Mouse (Mus musculus): ENCODE measurements around the gene Acly. TPM values are rescaled to one million over a fixed set of nuclear protein-coding genes. Genes with fewer than 3 reads are reported as not detected.

Gene Acly
- polyA plus RNA-seq, 1 experiment from 2014 or later = 394 TPM

- peaks cover 28% of the 10 kb centered on the region for H3K36me3 ChIP-seq (ENCODE audit: control insufficient read depth, insufficient read depth, low read length)
- no peak overlapping the region for H3K27ac ChIP-seq (ENCODE audit: low read depth, low read length)
- H3K9me3 ChIP-seq (ENCODE audit: control insufficient read depth, low read length) = no peaks in the 10 kb centered on the region
- no peak overlapping the region for H3K9ac ChIP-seq (ENCODE audit: low read length)
- no peaks in the 10 kb centered on the region for H3K4me1 ChIP-seq (ENCODE audit: control insufficient read depth, insufficient read depth, low read length)
- ATAC-seq (ENCODE audit: insufficient read depth, low FRiP score, low TSS enrichment) (no peak), DNase-seq (ENCODE audit: low spot score) (no peak)
- no peak overlapping the region for H3K4me3 ChIP-seq (ENCODE audit: low read depth, low read length)
- 91% methylated on average over 1 of the region's 1 CpGs for WGBS
- no peak overlapping the region for H3K4me2 ChIP-seq (ENCODE audit: low read depth)
- H3K27me3 ChIP-seq (ENCODE audit: control insufficient read depth, insufficient read depth, low read length) = no peaks in the 10 kb centered on the region
Observed at GRCm38 (mm10) chr11:100512384-100512783, 15.4 kb downstream of the Acly start.

- no peak overlapping the region for H3K9ac ChIP-seq (ENCODE audit: low read length)
- H3K9me3 ChIP-seq (ENCODE audit: control insufficient read depth, low read length) = no peaks in the 10 kb centered on the region
- no peak overlapping the region for H3K4me3 ChIP-seq (ENCODE audit: low read depth, low read length)
- ATAC-seq (ENCODE audit: insufficient read depth, low FRiP score, low TSS enrichment) (no peak), DNase-seq (ENCODE audit: low spot score) (no peak)
- H3K27me3 ChIP-seq (ENCODE audit: control insufficient read depth, insufficient read depth, low read length) = no peaks in the 10 kb centered on the region
- peaks cover 21% of the 10 kb centered on the region for H3K36me3 ChIP-seq (ENCODE audit: control insufficient read depth, insufficient read depth, low read length)
- H3K27ac ChIP-seq (ENCODE audit: low read depth, low read length) = no peak overlapping the region
- H3K4me2 ChIP-seq (ENCODE audit: low read depth) = no peak overlapping the region
- no peaks in the 10 kb centered on the region for H3K4me1 ChIP-seq (ENCODE audit: control insufficient read depth, insufficient read depth, low read length)
- WGBS = 94% methylated on average over 2 of the region's 2 CpGs
Observed at GRCm38 (mm10) chr11:100510556-100510955, 17.2 kb downstream of the Acly start.

GRCm38 (mm10) chr11:100505997-100506396, 21.8 kb downstream of the Acly start:
- no peak overlapping the region for H3K4me2 ChIP-seq (ENCODE audit: low read depth)
- H3K27me3 ChIP-seq (ENCODE audit: control insufficient read depth, insufficient read depth, low read length) = no peaks in the 10 kb centered on the region
- no peaks in the 10 kb centered on the region for H3K9me3 ChIP-seq (ENCODE audit: control insufficient read depth, low read length)
- WGBS = 96% methylated on average over 8 of the region's 8 CpGs
- no peak for ATAC-seq (ENCODE audit: insufficient read depth, low FRiP score, low TSS enrichment)
- peaks cover 23% of the 10 kb centered on the region for H3K36me3 ChIP-seq (ENCODE audit: control insufficient read depth, insufficient read depth, low read length)
- H3K9ac ChIP-seq (ENCODE audit: low read length) = no peak overlapping the region
- H3K4me3 ChIP-seq (ENCODE audit: low read depth, low read length) = no peak overlapping the region
- H3K27ac ChIP-seq (ENCODE audit: low read depth, low read length) = no peak overlapping the region
- H3K4me1 ChIP-seq (ENCODE audit: control insufficient read depth, insufficient read depth, low read length) = no peaks in the 10 kb centered on the region
- DNase-seq (ENCODE audit: low spot score) = no peak

- Histone ChIP-seq H3K27ac (ENCODE audit: low read depth, low read length) (no peak overlapping the region), H3K4me1 (ENCODE audit: control insufficient read depth, insufficient read depth, low read length) (no peaks in the 10 kb centered on the region), H3K9ac (ENCODE audit: low read length) (no peak overlapping the region), H3K4me3 (ENCODE audit: low read depth, low read length) (no peak overlapping the region), H3K9me3 (ENCODE audit: control insufficient read depth, low read length) (no peaks in the 10 kb centered on the region), H3K27me3 (ENCODE audit: control insufficient read depth, insufficient read depth, low read length) (no peaks in the 10 kb centered on the region), H3K4me2 (ENCODE audit: low read depth) (no peak overlapping the region), H3K36me3 (ENCODE audit: control insufficient read depth, insufficient read depth, low read length) (peaks cover 25% of the 10 kb centered on the region)
- no peak for ATAC-seq (ENCODE audit: insufficient read depth, low FRiP score, low TSS enrichment)
- WGBS = 94% methylated on average over 12 of the region's 12 CpGs
- no peak for DNase-seq (ENCODE audit: low spot score)
Observed at GRCm38 (mm10) chr11:100504990-100505660, 22.7 kb downstream of the Acly start.

GRCm38 (mm10) chr11:100501321-100501720, 26.5 kb downstream of the Acly start:
- peaks cover 39% of the 10 kb centered on the region for H3K36me3 ChIP-seq (ENCODE audit: control insufficient read depth, insufficient read depth, low read length)
- H3K4me2 ChIP-seq (ENCODE audit: low read depth) = no peak overlapping the region
- ATAC-seq (ENCODE audit: insufficient read depth, low FRiP score, low TSS enrichment) = no peak
- no peak overlapping the region for H3K4me3 ChIP-seq (ENCODE audit: low read depth, low read length)
- no peaks in the 10 kb centered on the region for H3K4me1 ChIP-seq (ENCODE audit: control insufficient read depth, insufficient read depth, low read length)
- H3K27me3 ChIP-seq (ENCODE audit: control insufficient read depth, insufficient read depth, low read length) = no peaks in the 10 kb centered on the region
- no peak overlapping the region for H3K9ac ChIP-seq (ENCODE audit: low read length)
- DNase-seq (ENCODE audit: low spot score) = no peak
- H3K27ac ChIP-seq (ENCODE audit: low read depth, low read length) = no peak overlapping the region
- no peaks in the 10 kb centered on the region for H3K9me3 ChIP-seq (ENCODE audit: control insufficient read depth, low read length)
- WGBS = 54% methylated on average over 6 of the region's 6 CpGs

GRCm38 (mm10) chr11:100500651-100501050, 27.1 kb downstream of the Acly start:
- Histone ChIP-seq H3K9me3 (ENCODE audit: control insufficient read depth, low read length) (no peaks in the 10 kb centered on the region), H3K27me3 (ENCODE audit: control insufficient read depth, insufficient read depth, low read length) (no peaks in the 10 kb centered on the region), H3K4me3 (ENCODE audit: low read depth, low read length) (no peak overlapping the region), H3K4me2 (ENCODE audit: low read depth) (no peak overlapping the region), H3K9ac (ENCODE audit: low read length) (no peak overlapping the region), H3K27ac (ENCODE audit: low read depth, low read length) (no peak overlapping the region), H3K4me1 (ENCODE audit: control insufficient read depth, insufficient read depth, low read length) (no peaks in the 10 kb centered on the region), H3K36me3 (ENCODE audit: control insufficient read depth, insufficient read depth, low read length) (peaks cover 46% of the 10 kb centered on the region)
- 89% methylated on average over 7 of the region's 7 CpGs for WGBS
- no peak for ATAC-seq (ENCODE audit: insufficient read depth, low FRiP score, low TSS enrichment)
- no peak for DNase-seq (ENCODE audit: low spot score)

- H3K36me3 ChIP-seq (ENCODE audit: control insufficient read depth, insufficient read depth, low read length) = peaks cover 49% of the 10 kb centered on the region
- H3K4me3 ChIP-seq (ENCODE audit: low read depth, low read length) = no peak overlapping the region
- no peaks in the 10 kb centered on the region for H3K9me3 ChIP-seq (ENCODE audit: control insufficient read depth, low read length)
- no peak overlapping the region for H3K4me2 ChIP-seq (ENCODE audit: low read depth)
- no peaks in the 10 kb centered on the region for H3K27me3 ChIP-seq (ENCODE audit: control insufficient read depth, insufficient read depth, low read length)
- DNase-seq (ENCODE audit: low spot score) (no peak), ATAC-seq (ENCODE audit: insufficient read depth, low FRiP score, low TSS enrichment) (no peak)
- H3K9ac ChIP-seq (ENCODE audit: low read length) = no peak overlapping the region
- no peak overlapping the region for H3K27ac ChIP-seq (ENCODE audit: low read depth, low read length)
- 91% methylated on average over 3 of the region's 3 CpGs for WGBS
- H3K4me1 ChIP-seq (ENCODE audit: control insufficient read depth, insufficient read depth, low read length) = no peaks in the 10 kb centered on the region
Observed at GRCm38 (mm10) chr11:100500241-100500640, 27.6 kb downstream of the Acly start.

- no peak overlapping the region for H3K9ac ChIP-seq (ENCODE audit: low read length)
- WGBS = 90% methylated on average over 12 of the region's 12 CpGs
- no peaks in the 10 kb centered on the region for H3K4me1 ChIP-seq (ENCODE audit: control insufficient read depth, insufficient read depth, low read length)
- no peaks in the 10 kb centered on the region for H3K9me3 ChIP-seq (ENCODE audit: control insufficient read depth, low read length)
- ATAC-seq (ENCODE audit: insufficient read depth, low FRiP score, low TSS enrichment) (no peak), DNase-seq (ENCODE audit: low spot score) (no peak)
- H3K36me3 ChIP-seq (ENCODE audit: control insufficient read depth, insufficient read depth, low read length) = peaks cover 56% of the 10 kb centered on the region
- H3K27ac ChIP-seq (ENCODE audit: low read depth, low read length) = no peak overlapping the region
- H3K4me3 ChIP-seq (ENCODE audit: low read depth, low read length) = no peak overlapping the region
- H3K27me3 ChIP-seq (ENCODE audit: control insufficient read depth, insufficient read depth, low read length) = no peaks in the 10 kb centered on the region
- no peak overlapping the region for H3K4me2 ChIP-seq (ENCODE audit: low read depth)
Observed at GRCm38 (mm10) chr11:100493771-100494170, 34.0 kb downstream of the Acly start.

- H3K4me3 ChIP-seq (ENCODE audit: low read depth, low read length) = no peak overlapping the region
- H3K9me3 ChIP-seq (ENCODE audit: control insufficient read depth, low read length) = no peaks in the 10 kb centered on the region
- 89% methylated on average over 6 of the region's 6 CpGs for WGBS
- no peak overlapping the region for H3K4me2 ChIP-seq (ENCODE audit: low read depth)
- no peak overlapping the region for H3K9ac ChIP-seq (ENCODE audit: low read length)
- no peak overlapping the region for H3K27ac ChIP-seq (ENCODE audit: low read depth, low read length)
- no peak for DNase-seq (ENCODE audit: low spot score)
- peaks cover 39% of the 10 kb centered on the region for H3K36me3 ChIP-seq (ENCODE audit: control insufficient read depth, insufficient read depth, low read length)
- no peak for ATAC-seq (ENCODE audit: insufficient read depth, low FRiP score, low TSS enrichment)
- H3K4me1 ChIP-seq (ENCODE audit: control insufficient read depth, insufficient read depth, low read length) = no peaks in the 10 kb centered on the region
- no peaks in the 10 kb centered on the region for H3K27me3 ChIP-seq (ENCODE audit: control insufficient read depth, insufficient read depth, low read length)
Observed at GRCm38 (mm10) chr11:100490951-100491350, 36.8 kb downstream of the Acly start.
